Mouse (Mus musculus): ENCODE results near the gene Ifng. TPM values are rescaled to one million over a fixed set of nuclear protein-coding genes. Genes with fewer than 3 reads are reported as not detected.

Gene Ifng
- polyA plus RNA-seq (2012; fragmentation: generic; extraction: Trizol) = not detected

DNA sequence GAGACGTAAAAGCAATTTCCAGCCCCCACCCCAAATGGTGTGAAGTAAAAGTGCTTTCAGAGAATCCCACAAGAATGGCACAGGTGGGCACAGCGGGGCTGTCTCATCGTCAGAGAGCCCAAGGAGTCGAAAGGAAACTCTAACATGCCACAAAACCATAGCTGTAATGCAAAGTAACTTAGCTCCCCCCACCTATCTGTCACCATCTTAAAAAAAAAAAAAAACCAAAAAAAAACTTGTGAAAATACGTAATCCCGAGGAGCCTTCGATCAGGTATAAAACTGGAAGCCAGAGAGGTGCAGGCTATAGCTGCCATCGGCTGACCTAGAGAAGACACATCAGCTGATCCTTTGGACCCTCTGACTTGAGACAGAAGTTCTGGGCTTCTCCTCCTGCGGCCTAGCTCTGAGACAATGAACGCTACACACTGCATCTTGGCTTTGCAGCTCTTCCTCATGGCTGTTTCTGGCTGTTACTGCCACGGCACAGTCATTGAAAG is at the start of gene Ifng:
Gene Ifng, plus strand, starts transcription at position 305 of the 499 bp plus-strand sequence.
- no peak within 1 kb of the TSS for H3K4me3 ChIP-seq
- H3K36me3 ChIP-seq (ENCODE audit: control insufficient read depth, insufficient read depth) = no peaks in the 10 kb centered on the region
- no peak for TF ChIP-seq MYOD1 (IDR thresholded peaks at IDR 0.05; ENCODE audit: control insufficient read depth in 1 of 3, insufficient read length in 2 of 3, low read depth in 2 of 3)
- H3K4me2 ChIP-seq (ENCODE audit: low read depth) = no peak within 1 kb of the TSS
- no peaks in the 10 kb centered on the region for H3K27me3 ChIP-seq (ENCODE audit: control insufficient read depth, insufficient read depth, insufficient read length)
- no peaks in the 10 kb centered on the region for H3K79me2 ChIP-seq (ENCODE audit: control insufficient read depth, insufficient read depth)
- H3ac ChIP-seq (ENCODE audit: control insufficient read depth, insufficient read length) = no peak within 1 kb of the TSS

DNA sequence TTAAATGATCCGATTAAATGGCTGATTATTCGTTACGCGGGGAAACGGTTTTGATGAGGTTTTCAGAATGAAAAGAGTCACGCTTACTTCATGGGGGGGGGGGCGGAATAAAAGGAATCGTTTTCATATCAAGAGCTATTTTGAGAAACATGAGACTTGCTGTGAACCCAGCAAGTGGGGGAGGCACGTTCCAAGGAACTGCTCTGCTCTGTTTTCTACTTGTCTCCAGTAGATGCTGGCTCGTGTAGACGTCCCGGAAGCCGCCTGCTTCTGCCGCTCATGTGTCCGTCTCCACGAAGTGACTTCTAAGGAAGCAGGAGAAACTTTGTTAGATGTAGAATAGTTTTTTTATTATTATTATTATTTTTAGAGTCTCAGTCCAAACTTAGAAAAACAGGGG is 40.9 kb upstream of the Ifng start:
- Histone ChIP-seq H3K36me3 (ENCODE audit: control insufficient read depth, insufficient read depth) (no peaks in the 10 kb centered on the region), H3K4me2 (ENCODE audit: low read depth) (no peak overlapping the region), H3K79me2 (ENCODE audit: control insufficient read depth, insufficient read depth) (no peaks in the 10 kb centered on the region), H3ac (ENCODE audit: control insufficient read depth, insufficient read length) (no peak overlapping the region), H3K27me3 (ENCODE audit: control insufficient read depth, insufficient read depth, insufficient read length) (no peaks in the 10 kb centered on the region), H3K4me3 (no peak overlapping the region)
- TF ChIP-seq MYOG (IDR thresholded peaks at IDR 0.05; ENCODE audit: control insufficient read depth in 1 of 3, insufficient read depth in 1 of 3, insufficient read length in 2 of 3, low read depth in 2 of 3) (no peak), MYOD1 (IDR thresholded peaks at IDR 0.05; ENCODE audit: control insufficient read depth in 1 of 3, insufficient read length in 2 of 3, low read depth in 2 of 3) (no peak), USF1 (IDR thresholded peaks at IDR 0.05; ENCODE audit: low read depth) (no peak), CEBPB (IDR thresholded peaks at IDR 0.05; ENCODE audit: insufficient read depth, poor library complexity, severe bottlenecking) (no peak), REST (IDR thresholded peaks at IDR 0.05; ENCODE audit: insufficient read depth, insufficient read length) (no peak), TCF12 (IDR thresholded peaks at IDR 0.05; ENCODE audit: insufficient read depth, poor library complexity, severe bottlenecking) (no peak), POLR2AphosphoS2 (IDR thresholded peaks at IDR 0.05; ENCODE audit: insufficient read length, low read depth) (no peak), MAX (IDR thresholded peaks at IDR 0.05; ENCODE audit: low read depth) (no peak), POLR2A (IDR thresholded peaks at IDR 0.05; ENCODE audit: insufficient read length, low read depth) (no peak), E2F4 (IDR thresholded peaks at IDR 0.05; ENCODE audit: insufficient read depth) (no peak), SRF (IDR thresholded peaks at IDR 0.05; ENCODE audit: control insufficient read depth, insufficient read length, low read depth) (no peak), TCF3 (IDR thresholded peaks at IDR 0.05; ENCODE audit: insufficient read length, low read depth) (no peak)

DNA sequence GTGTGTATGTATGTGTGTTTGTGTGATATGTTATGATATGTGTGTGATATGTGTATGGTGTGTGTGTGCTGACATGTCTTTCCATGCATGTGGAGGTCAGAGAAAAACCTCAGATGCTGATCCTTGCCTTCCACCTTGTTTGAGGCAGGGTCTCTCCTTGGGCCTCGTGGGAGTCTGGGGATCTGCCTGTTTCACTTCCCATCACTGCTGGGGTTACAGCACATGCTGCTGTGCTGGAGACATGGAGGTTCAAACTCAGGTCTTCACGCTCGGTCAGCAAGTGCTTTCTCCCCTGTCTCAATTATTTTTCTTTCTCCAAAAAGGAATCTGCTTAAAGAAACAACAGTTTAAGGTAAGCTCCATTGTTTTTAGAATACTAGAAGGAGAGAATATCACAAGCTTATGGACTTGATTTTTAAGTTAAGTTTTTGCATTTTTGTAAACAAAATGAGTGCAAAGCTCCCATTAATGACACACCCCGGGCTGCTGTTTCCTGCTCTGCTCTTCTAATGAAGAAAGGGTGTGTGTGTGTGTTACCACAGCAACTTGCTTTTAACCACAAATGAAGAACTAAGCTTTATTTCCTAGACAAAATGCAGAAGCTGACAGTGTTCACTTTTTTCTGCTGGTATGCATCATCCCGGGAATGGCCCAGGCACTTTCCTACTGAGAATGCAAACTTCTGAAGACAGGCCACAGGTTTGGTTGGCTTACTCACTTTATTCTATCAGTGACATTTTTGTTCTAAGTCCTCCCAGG is 34.2 kb upstream of the Ifng start:
- H3K4me2 ChIP-seq (ENCODE audit: low read depth) = no peak overlapping the region
- TF ChIP-seq SRF (IDR thresholded peaks at IDR 0.05; ENCODE audit: control insufficient read depth, insufficient read length, low read depth) (no peak), MYOG (IDR thresholded peaks at IDR 0.05; ENCODE audit: control insufficient read depth in 1 of 3, insufficient read depth in 1 of 3, insufficient read length in 2 of 3, low read depth in 2 of 3) (no peak), POLR2AphosphoS2 (IDR thresholded peaks at IDR 0.05; ENCODE audit: insufficient read length, low read depth) (no peak), TCF3 (IDR thresholded peaks at IDR 0.05; ENCODE audit: insufficient read length, low read depth) (no peak), MAX (IDR thresholded peaks at IDR 0.05; ENCODE audit: low read depth) (no peak), REST (IDR thresholded peaks at IDR 0.05; ENCODE audit: insufficient read depth, insufficient read length) (no peak), CEBPB (IDR thresholded peaks at IDR 0.05; ENCODE audit: insufficient read depth, poor library complexity, severe bottlenecking) (no peak), MYOD1 (IDR thresholded peaks at IDR 0.05; ENCODE audit: control insufficient read depth in 1 of 3, insufficient read length in 2 of 3, low read depth in 2 of 3) (no peak), E2F4 (IDR thresholded peaks at IDR 0.05; ENCODE audit: insufficient read depth) (no peak), TCF12 (IDR thresholded peaks at IDR 0.05; ENCODE audit: insufficient read depth, poor library complexity, severe bottlenecking) (no peak), USF1 (IDR thresholded peaks at IDR 0.05; ENCODE audit: low read depth) (no peak), POLR2A (IDR thresholded peaks at IDR 0.05; ENCODE audit: insufficient read length, low read depth) (no peak)
- H3K27me3 ChIP-seq (ENCODE audit: control insufficient read depth, insufficient read depth, insufficient read length) = no peaks in the 10 kb centered on the region
- H3ac ChIP-seq (ENCODE audit: control insufficient read depth, insufficient read length) = no peak overlapping the region
- H3K79me2 ChIP-seq (ENCODE audit: control insufficient read depth, insufficient read depth) = no peaks in the 10 kb centered on the region
- H3K4me3 ChIP-seq = no peak overlapping the region
- no peaks in the 10 kb centered on the region for H3K36me3 ChIP-seq (ENCODE audit: control insufficient read depth, insufficient read depth)

- Histone ChIP-seq H3K79me2 (ENCODE audit: control insufficient read depth, insufficient read depth) (no peaks in the 10 kb centered on the region), H3ac (ENCODE audit: control insufficient read depth, insufficient read length) (no peak overlapping the region), H3K4me3 (no peak overlapping the region), H3K4me2 (ENCODE audit: low read depth) (no peak overlapping the region), H3K27me3 (ENCODE audit: control insufficient read depth, insufficient read depth, insufficient read length) (no peaks in the 10 kb centered on the region), H3K36me3 (ENCODE audit: control insufficient read depth, insufficient read depth) (no peaks in the 10 kb centered on the region)
- no peak for TF ChIP-seq CEBPB (IDR thresholded peaks at IDR 0.05; ENCODE audit: insufficient read depth, poor library complexity, severe bottlenecking)
- TF ChIP-seq POLR2AphosphoS2 (IDR thresholded peaks at IDR 0.05; ENCODE audit: insufficient read length, low read depth) = no peak
Measured at GRCm38 (mm10) chr10:118411377-118411776, 29.5 kb upstream of the Ifng start.

GRCm38 (mm10) chr10:118412774-118413173 is 28.1 kb upstream of the Ifng start:
- Histone ChIP-seq H3K79me2 (ENCODE audit: control insufficient read depth, insufficient read depth) (no peaks in the 10 kb centered on the region), H3ac (ENCODE audit: control insufficient read depth, insufficient read length) (no peak overlapping the region), H3K4me3 (no peak overlapping the region), H3K36me3 (ENCODE audit: control insufficient read depth, insufficient read depth) (no peaks in the 10 kb centered on the region), H3K27me3 (ENCODE audit: control insufficient read depth, insufficient read depth, insufficient read length) (no peaks in the 10 kb centered on the region), H3K4me2 (ENCODE audit: low read depth) (no peak overlapping the region)
- TF ChIP-seq CEBPB (IDR thresholded peaks at IDR 0.05; ENCODE audit: insufficient read depth, poor library complexity, severe bottlenecking) = no peak
- TF ChIP-seq E2F4 (IDR thresholded peaks at IDR 0.05; ENCODE audit: insufficient read depth) = no peak

Measured in myocyte (in vitro differentiated cells).